Mouse (Mus musculus) kidney, adult 2 months (tissue): ENCODE measurements around the gene Nes. TPM values are rescaled to one million over a fixed set of nuclear protein-coding genes. Genes with fewer than 3 reads are reported as not detected.
A peak's percentile ranks its signal among the peaks of the same experiment; 100 is the strongest.

Experiments
- DNase-seq: peaks from one replicate; pipeline ENCODE4 v3.0.0; 2021
- H3K27ac ChIP-seq: fragments of 200-500 bp; 2 replicates; pipeline ENCODE4 v1.5.1; 2012; ENCODE audit warnings: low read depth, low read length, control low read depth, inconsistent platforms; ENCODE audit not compliant: insufficient read depth
- H3K27me3 ChIP-seq: fragments of 200-500 bp; replicated peaks from 2 replicates; pipeline ENCODE4 v1.6.1; 2012; ENCODE audit warnings: mild to moderate bottlenecking, moderate library complexity, low read length, inconsistent platforms; ENCODE audit not compliant: control insufficient read depth, insufficient read depth
- H3K36me3 ChIP-seq: fragments of 200-500 bp; 2 replicates; pipeline ENCODE4 v1.6.1; 2012; ENCODE audit warnings: mild to moderate bottlenecking, moderate library complexity, low read length, inconsistent platforms; ENCODE audit not compliant: control insufficient read depth, insufficient read depth
- H3K4me1 ChIP-seq: fragments of 200-500 bp; 2 replicates; pipeline ENCODE4 v1.6.1; 2011; ENCODE audit warnings: low read length; ENCODE audit not compliant: control insufficient read depth, insufficient read depth
- H3K4me3 ChIP-seq: fragments of 200-500 bp; 2 replicates; pipeline ENCODE4 v1.5.1; 2011; ENCODE audit warnings: mild to moderate bottlenecking, low read depth, low read length, control low read depth; ENCODE audit not compliant: insufficient read depth
- CTCF ChIP-seq: fragments of 200-500 bp; conservative IDR thresholded peaks from 2 replicates; pipeline ENCODE4 v1.5.1; 2011; ENCODE audit warnings: low read depth, mild to moderate bottlenecking, control low read depth, low read length, moderate library complexity, mixed read lengths; ENCODE audit not compliant: insufficient read depth, insufficient read length
- POLR2A ChIP-seq: fragments of 200-500 bp; IDR thresholded peaks from one replicate; pipeline ENCODE4 v1.6.1; 2011; ENCODE audit warnings: low read depth, low read length, control low read depth
- WGBS: fragments of 180-500 bp; shearing (Covaris S2); methylation state at CpG from one replicate; pipeline ENCODE4 v1.1.7; 2018; 5-methylcytosine and 5-hydroxymethylcytosine counted together
- polyA plus RNA-seq: library from polyadenylated mRNA; depleted of rRNA; stranded (reverse); fragments of >200 nt; gene quantifications from 2 replicates; pipeline ENCODE4 v1.2.3, GENCODE M21; 2012

Gene Nes
- polyA plus RNA-seq, 1 experiment = 7.5 TPM

- H3K36me3 ChIP-seq = no peaks in the 10 kb centered on the region
- no peak overlapping the region for H3K27ac ChIP-seq
- DNase-seq = no peak
- 63% methylated on average over 6 of the region's 6 CpGs for WGBS
- no peak overlapping the region for H3K4me3 ChIP-seq
- H3K27me3 ChIP-seq = no peaks in the 10 kb centered on the region
- no peak for TF ChIP-seq POLR2A
- TF ChIP-seq CTCF = no peak
- H3K4me1 ChIP-seq = 0 out of 2 replicates have a peak, but pooled peaks cover 12% of the 10 kb centered on the region
Measured at GRCm38 (mm10) chr3:87983627-87984026, 12.7 kb downstream of the Nes start.

DNA sequence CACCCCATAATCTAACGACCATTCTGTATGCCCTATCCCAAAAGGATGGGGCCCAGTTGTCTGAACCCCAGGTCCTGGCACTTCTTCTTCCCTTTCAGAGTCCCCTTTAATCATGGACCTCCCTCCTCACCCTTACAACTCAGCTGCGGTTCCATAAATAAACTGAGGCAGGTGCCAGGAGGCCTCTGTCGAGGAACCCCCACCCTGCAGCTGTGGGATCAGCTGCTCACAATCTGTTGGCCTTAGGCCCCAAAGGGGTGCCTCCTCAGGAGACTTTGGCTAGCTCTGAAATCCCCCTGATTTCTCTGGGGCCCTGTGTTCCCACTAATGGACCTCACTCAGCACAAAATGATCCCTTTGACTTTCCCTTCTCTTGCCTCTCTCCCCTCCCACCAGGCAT, 13.2 kb downstream of the Nes start:
- WGBS = 55% methylated on average over 3 of the region's 3 CpGs
- H3K27me3 ChIP-seq = no peaks in the 10 kb centered on the region
- 0 out of 2 replicates have a peak, but pooled peaks cover 12% of the 10 kb centered on the region for H3K4me1 ChIP-seq
- H3K4me3 ChIP-seq = no peak overlapping the region
- H3K36me3 ChIP-seq = no peaks in the 10 kb centered on the region
- H3K27ac ChIP-seq = no peak overlapping the region
- TF ChIP-seq CTCF (no peak), POLR2A (no peak)
- no peak for DNase-seq

DNA sequence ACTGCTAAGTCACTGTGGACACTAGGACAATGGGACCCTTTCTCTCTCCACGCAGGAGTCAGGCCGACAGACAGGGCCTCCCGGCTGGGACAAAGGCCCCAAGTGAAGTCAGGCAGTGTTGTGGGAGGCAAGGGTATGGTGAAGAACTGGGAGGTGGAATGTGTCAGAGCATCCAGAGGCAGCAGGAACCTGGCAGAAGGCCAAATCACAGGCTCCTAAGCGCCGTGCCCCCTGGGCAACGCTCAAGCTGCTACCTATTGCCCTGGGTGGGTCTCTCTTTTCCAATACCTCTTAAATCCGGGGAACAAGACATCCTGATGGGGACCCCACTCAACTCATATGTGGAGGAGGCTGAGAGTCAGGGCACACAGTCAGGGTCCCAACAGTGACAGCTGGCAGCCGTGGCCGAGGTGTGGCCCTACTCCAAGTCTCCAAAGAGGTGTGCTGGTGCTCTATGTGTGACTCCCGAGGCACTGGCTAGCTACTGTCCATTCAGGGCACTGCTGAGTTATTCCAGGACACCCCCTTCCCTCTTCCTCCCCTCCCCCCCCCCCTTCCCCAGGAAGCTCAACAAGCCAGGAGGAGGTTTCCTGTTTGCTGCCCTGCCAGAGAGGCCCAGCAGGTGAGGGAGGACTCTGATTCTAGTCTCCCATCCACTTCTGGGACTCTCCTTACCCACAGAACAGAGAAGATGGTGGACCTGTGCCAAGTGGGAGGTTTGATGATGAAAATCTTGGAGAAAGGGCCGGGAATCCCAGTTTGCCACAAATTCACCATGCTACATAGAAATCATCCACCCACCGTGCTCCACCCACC, 14.8 kb downstream of the Nes start:
- Histone ChIP-seq H3K36me3 (no peaks in the 10 kb centered on the region), H3K4me3 (no peak overlapping the region), H3K27me3 (no peaks in the 10 kb centered on the region), H3K27ac (peak overlapping the region; percentile 11; the same call in 1 of the 2 replicates), H3K4me1 (0 out of 2 replicates have a peak, but pooled peaks cover 12% of the 10 kb centered on the region)
- TF ChIP-seq POLR2A (no peak), CTCF (no peak)
- 36% methylated on average over 12 of the region's 12 CpGs for WGBS
- DNase-seq = peak; percentile 33

- no peak overlapping the region for H3K4me3 ChIP-seq
- H3K27me3 ChIP-seq = no peaks in the 10 kb centered on the region
- H3K4me1 ChIP-seq = 0 out of 2 replicates have a peak, but pooled peaks cover 8% of the 10 kb centered on the region
- under 1% methylated on average over 17 of the region's 17 CpGs for WGBS
- peak; percentile 96 for TF ChIP-seq CTCF
- TF ChIP-seq POLR2A = no peak
- peak; percentile 95 for DNase-seq
- H3K36me3 ChIP-seq = no peaks in the 10 kb centered on the region
- H3K27ac ChIP-seq = no peak overlapping the region
Measured at GRCm38 (mm10) chr3:87986868-87987267, 16.0 kb downstream of the Nes start.

GRCm38 (mm10) chr3:87987633-87988032, 16.8 kb downstream of the Nes start:
- H3K4me1 ChIP-seq = 0 out of 2 replicates have a peak, but pooled peaks cover 6% of the 10 kb centered on the region
- H3K27ac ChIP-seq = no peak overlapping the region
- H3K27me3 ChIP-seq = no peaks in the 10 kb centered on the region
- TF ChIP-seq CTCF = no peak
- no peak for TF ChIP-seq POLR2A
- WGBS = 1% methylated on average over 15 of the region's 15 CpGs
- DNase-seq = no peak
- H3K36me3 ChIP-seq = no peaks in the 10 kb centered on the region
- H3K4me3 ChIP-seq = peak overlapping the region; percentile 2; the same call in 1 of the 2 replicates

- 0 out of 2 replicates have a peak, but pooled peaks cover 6% of the 10 kb centered on the region for H3K4me1 ChIP-seq
- peak overlapping the region; percentile 2; the same call in 1 of the 2 replicates for H3K4me3 ChIP-seq
- no peak overlapping the region for H3K27ac ChIP-seq
- no peaks in the 10 kb centered on the region for H3K36me3 ChIP-seq
- H3K27me3 ChIP-seq = no peaks in the 10 kb centered on the region
- no peak for DNase-seq
- TF ChIP-seq CTCF (no peak), POLR2A (no peak)
- 8% methylated on average over 15 of the region's 15 CpGs for WGBS
Measured at GRCm38 (mm10) chr3:87988068-87988467, 17.2 kb downstream of the Nes start.

GRCm38 (mm10) chr3:87989935-87990334, 19.1 kb downstream of the Nes start:
- Histone ChIP-seq H3K4me1 (0 out of 2 replicates have a peak, but pooled peaks cover 6% of the 10 kb centered on the region), H3K4me3 (no peak overlapping the region), H3K27ac (no peak overlapping the region), H3K27me3 (no peaks in the 10 kb centered on the region), H3K36me3 (no peaks in the 10 kb centered on the region)
- TF ChIP-seq POLR2A (no peak), CTCF (no peak)
- 46% methylated on average over 10 of the region's 10 CpGs for WGBS
- no peak for DNase-seq
